Mouse (Mus musculus) liver, adult 10 weeks (tissue): ENCODE results near the gene Snx17. TPM values are rescaled to one million over a fixed set of nuclear protein-coding genes. Genes with fewer than 3 reads are reported as not detected.

ENCODE experiments used
- polyA plus RNA-seq: library from polyadenylated mRNA; stranded (reverse); fragments of 350-450 nt; fragmentation: Illumina TruSeq; extraction: RNeasy Lipid Tissue Mini Kit (QIAGEN cat#74804); gene quantifications from one replicate; pipeline ENCODE4 v1.2.3, GENCODE M21; 2014; ENCODE audit warnings: low read depth, low replicate concordance

The Snx17 gene
- polyA plus RNA-seq, result 8.9 TPM

DNA sequence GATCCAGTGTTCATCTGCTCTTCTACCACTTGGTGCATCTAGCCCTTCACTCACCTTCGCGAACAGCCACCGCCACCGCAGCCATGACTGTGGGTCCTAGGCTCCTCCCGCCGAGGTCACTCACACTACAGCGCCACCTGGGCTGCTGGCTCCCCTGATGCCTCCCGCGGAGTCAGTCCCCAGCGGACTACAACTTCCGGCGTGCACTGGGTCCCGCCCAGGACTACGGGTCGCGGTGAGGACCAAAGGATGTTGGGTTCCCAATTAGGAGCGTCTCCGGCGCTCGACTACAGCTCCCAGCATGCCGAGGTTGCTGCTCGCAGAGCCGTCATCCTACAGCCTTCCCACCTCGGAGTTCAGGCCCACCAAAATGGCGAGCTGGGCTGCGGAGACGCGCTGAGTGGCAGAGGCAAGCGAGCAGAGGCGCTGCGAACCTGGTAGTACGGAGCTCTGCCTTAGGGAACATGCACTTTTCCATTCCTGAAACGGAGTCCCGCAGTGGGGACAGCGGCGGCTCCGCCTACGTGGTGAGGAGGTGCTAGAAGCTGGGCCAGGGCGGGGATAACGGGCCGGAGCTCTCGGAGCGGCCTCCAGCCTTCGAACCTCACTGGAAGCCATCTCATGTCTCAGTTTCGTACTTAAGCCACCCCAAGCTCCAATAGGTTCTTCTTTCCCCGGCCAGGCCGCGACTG, at the start of gene Snx17, which contains the start of gene Eif2b4:
Snx17 (plus strand) TSS at position 289 of the 692 bp plus-strand sequence.
Eif2b4 (minus strand) TSS at position 492 of the 692 bp plus-strand sequence.

DNA sequence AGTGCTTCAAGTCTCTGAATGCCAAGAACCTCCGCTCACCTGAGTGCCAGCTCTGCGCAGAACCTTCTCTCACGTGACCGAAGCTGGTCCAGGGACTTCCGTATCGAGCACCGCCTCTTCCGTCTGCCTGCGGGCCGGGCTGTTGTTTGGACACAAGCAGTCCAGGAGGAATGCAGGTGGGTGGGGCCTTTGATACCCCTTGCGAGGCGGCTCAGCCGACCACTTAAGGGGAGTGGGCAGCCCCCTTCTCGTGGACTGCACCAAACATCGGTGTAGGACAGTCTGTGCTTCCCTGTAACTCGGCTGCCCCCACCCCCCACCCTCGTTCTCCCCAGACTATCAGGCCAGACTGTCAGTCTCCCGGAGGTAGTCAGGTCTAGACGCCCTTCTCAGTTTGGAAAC, 38.9 kb upstream of the Snx17 start, which contains the start of gene Mpv17:
Mpv17 (minus strand) TSS at position 100 of the 402 bp plus-strand sequence.

DNA sequence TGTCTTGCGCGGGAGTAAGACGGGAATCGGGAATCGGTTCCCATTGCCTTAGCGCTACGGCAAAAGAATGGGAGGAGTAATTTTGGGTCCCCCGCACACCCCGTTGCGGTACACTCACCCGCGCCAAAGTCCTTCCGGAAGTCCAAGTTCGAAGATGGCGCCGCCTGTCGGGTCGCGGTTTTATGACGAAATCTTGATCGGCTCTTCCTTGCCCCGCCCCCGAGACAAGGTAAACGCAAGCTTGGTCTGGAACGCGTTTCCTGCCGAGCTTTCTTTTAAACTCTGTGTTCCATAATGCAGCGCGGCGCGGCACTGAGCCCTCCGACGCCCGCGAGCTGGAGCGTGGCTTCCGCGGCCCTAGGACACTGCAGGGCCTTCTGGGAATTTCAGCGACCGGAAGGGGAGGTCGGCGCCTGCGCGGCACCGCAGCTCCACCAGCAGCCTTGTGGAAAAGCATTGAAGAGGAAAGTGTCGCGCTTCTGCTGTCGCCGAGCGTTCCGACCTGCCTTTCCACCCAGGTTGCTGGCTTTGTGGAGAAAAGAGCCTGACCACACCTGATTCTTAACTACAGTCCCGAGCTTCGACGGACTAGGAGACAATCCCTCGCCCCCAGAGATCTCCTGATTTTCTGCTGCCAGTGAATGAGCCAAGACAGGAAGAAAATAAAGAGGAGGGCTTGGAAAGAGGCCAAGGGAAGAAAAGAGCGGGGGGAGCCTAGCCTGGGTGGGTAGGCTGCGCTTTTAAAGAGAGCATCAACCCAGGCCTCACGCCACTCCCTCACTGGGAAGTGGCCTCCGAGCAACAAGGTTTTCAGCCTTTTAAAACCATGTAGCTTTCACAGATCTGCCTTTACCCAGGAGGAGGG, 13.0 kb upstream of the Snx17 start, which contains the start of the genes Gm29609 and Gtf3c2:
Gm29609 (minus strand) TSS at position 146 of the 865 bp plus-strand sequence.
Gtf3c2 (minus strand) TSS at position 379 of the 865 bp plus-strand sequence.

DNA sequence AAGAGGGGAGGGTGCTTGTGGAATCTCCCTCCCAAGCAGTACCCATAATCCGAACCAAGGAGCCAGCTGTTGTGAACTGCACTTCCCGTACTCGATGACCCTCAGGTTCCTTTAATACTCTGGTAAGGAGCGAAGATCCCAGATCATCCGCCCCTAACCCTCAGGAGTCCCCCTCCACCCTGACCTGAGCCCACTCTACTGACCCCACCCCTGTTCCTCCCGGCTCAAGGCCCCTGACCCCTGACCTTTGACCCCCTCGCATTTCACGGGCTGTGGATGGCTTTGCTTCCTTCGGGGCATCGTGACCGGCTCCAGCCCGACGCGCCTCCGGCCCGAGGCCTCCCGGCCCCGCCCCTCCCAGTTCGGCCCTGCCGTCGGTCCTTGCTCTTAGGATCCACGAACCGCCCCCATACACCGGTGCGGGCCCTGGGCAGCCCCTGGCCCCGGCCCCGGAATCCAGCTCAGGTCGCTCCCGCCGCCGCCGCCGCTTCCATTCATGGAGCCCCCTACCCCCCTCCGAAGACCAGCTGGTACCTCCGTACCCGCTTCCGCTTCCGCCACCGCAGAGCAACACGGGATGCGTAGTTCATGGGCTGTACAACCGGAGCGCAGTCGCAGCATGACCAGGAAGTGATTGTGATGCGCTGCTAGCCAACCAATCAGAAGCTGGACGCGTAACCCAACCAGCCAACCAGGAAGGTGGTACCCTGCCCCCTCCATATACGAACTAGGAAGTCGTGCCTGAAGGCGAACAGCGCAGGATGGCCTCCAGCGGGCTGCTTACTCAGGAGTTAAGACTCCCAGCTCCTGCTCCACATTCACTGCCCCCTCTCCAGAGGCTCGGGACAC, 8.9 kb downstream of the Snx17 start, which contains the start of gene Zfp513:
Zfp513 (minus strand) TSS at position 562 of the 849 bp plus-strand sequence.

DNA sequence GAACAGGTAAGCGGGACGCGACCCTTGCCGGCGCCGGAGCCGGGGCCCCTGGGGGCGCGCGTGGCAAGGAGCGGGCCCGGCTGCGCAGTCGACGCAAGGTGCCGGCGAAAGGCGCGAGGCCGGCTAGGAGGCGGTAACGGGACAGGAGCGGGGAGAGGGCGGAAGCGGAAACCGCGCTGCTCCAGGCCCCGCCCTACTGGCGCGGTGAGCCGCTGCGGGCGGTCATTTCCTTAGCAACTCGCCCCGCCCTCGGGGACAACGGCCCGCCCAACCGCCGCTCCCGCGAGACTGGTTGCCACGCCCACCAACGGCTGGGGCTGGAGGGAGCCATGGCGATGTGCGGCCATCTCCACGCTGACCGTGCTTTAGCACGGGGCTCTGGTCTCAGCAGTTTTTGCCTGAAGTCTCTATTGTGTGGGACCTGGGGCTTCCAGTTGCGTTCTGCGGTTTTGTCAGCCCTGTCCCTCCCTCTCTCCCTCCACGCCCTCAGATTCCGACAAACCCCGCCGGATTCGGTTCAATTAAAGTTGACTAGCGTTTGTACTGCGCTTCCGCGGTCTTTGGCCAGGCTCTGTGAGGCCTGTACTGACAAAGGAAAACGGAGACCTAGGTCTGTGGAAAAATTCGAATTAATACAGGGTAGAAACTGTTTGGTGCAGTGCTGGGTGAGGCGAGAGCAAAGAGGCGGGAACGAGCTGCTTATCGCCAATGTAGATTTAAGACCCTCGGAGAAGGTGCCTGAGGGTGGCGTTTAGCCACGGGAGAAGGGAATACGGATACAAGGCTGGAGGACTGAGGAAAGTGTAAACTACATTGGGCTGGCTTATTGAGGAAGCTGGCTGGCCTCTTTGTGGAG, 27.6 kb downstream of the Snx17 start, which contains the start of gene Ppm1g:
Ppm1g (minus strand) TSS at position 240 of the 856 bp plus-strand sequence.

DNA sequence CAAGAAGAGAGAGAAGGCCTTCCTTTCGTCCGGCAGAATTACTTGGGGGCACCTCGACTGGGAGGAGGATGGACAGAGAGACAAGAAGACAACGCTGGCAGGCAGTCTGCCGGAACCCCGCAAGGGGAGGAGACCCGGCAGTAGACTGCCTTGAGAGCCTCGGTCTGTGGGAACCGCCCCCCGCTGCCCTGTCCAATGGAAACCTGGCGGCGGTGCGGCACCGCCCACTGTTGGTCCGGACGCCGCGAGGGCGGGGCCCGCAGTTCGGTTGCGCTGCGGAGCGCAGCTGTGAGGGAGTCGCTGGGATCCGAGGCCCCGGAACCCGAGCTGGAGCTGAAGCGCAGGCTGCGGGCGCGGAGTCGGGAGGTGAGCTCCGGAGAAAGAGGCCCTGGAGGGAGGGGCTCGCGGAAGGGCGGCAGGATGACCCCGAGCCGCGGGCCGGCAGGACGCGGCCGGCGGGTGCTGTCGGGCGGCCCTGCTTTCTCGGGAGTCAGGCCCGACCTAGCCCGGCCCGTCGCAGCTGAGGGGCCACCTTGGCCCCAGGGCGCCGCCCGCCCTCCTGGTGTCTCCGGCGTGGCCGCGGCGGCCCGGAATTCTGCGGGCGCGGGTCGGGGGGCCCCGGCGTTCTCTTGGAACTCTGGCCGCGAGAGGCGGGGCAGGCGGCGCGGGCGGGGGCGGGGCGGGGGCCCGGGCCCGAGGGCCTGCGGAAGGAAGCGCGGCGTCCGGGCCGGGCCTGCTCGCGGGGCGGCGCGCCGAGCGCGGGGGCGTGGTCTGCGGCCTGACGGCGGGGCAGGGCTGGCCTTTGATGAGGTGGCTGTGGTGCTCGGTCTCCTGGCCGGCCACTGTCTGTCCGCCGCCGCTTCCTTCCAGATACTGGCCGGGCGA, 47.9 kb downstream of the Snx17 start, which contains the start of the genes Nrbp1 and Gm9970:
Nrbp1 (plus strand) TSS at position 228 of the 885 bp plus-strand sequence.
Gm9970 (minus strand) TSS at position 596 of the 885 bp plus-strand sequence.

Other genes starting within 250 kb of the Snx17 start
- gene Cgref1, start 247.6 kb upstream of the Snx17 start, polyA plus RNA-seq, result not detected
- gene Preb, start 232.9 kb upstream of the Snx17 start, polyA plus RNA-seq, result 34.2 TPM
- gene Tcf23, start 224.6 kb upstream of the Snx17 start, polyA plus RNA-seq, result not detected
- 116 TPM for gene Atraid, start 144.9 kb upstream of the Snx17 start, polyA plus RNA-seq
- gene Slc5a6, start 144.3 kb upstream of the Snx17 start, polyA plus RNA-seq, result 1.8 TPM
- 0.29 TPM for gene Cad, start 138.4 kb upstream of the Snx17 start, polyA plus RNA-seq
- gene Dnajc5g, start 86.9 kb upstream of the Snx17 start, polyA plus RNA-seq, result not detected
- gene Slc30a3, start 85.0 kb upstream of the Snx17 start, polyA plus RNA-seq, result not detected
- not detected for gene Trim54, start 76.5 kb upstream of the Snx17 start, polyA plus RNA-seq
- gene Ucn, start 54.4 kb upstream of the Snx17 start, polyA plus RNA-seq, result not detected
- gene Mpv17, start 39.0 kb upstream of the Snx17 start, polyA plus RNA-seq, result 31.4 TPM
- gene Gm29609, start 13.3 kb upstream of the Snx17 start, polyA plus RNA-seq, result 0.13 TPM
- 30.5 TPM for gene Gtf3c2, start 13.1 kb upstream of the Snx17 start, polyA plus RNA-seq
- gene Eif2b4, start 203 bp downstream of the Snx17 start, polyA plus RNA-seq, result 3.8 TPM
- 1.4 TPM for gene Zfp513, start 9.1 kb downstream of the Snx17 start, polyA plus RNA-seq
- gene Ppm1g, start 27.5 kb downstream of the Snx17 start, polyA plus RNA-seq, result 13.4 TPM
- gene Nrbp1, start 47.6 kb downstream of the Snx17 start, polyA plus RNA-seq, result 45.4 TPM
- not detected for gene Gm9970, start 48.0 kb downstream of the Snx17 start, polyA plus RNA-seq
- gene Krtcap3, start 58.5 kb downstream of the Snx17 start, polyA plus RNA-seq, result 1.0 TPM
- 6.5 TPM for gene Ift172, start 97.9 kb downstream of the Snx17 start, polyA plus RNA-seq
- 27.8 TPM for gene Fndc4, start 102.9 kb downstream of the Snx17 start, polyA plus RNA-seq
- gene Gckr, start 104.2 kb downstream of the Snx17 start, polyA plus RNA-seq, result 78.9 TPM